Mouse (Mus musculus) forebrain, embryonic 16.5 days (tissue): ENCODE results near the gene Gm32802. TPM values are rescaled to one million over a fixed set of nuclear protein-coding genes. Genes with fewer than 3 reads are reported as not detected.
"Not testable (repeated sequence)": the region's sequence is repeated elsewhere in the genome, so short reads cannot be mapped to it uniquely, and the experiment has no call there.

Experiments
- ATAC-seq: fragments of 200-750 bp; cut with Nextera tagmentation; 2 replicates; pipeline ENCODE4 v1.8.0; 2017; ENCODE audit warnings: mild to moderate bottlenecking, moderate library complexity
- H3K27ac ChIP-seq: fragments of 300-500 bp; sonication (generic); 2 replicates; pipeline ENCODE4 v1.5.1; 2014; ENCODE audit warnings: low read length, control low read depth
- H3K27me3 ChIP-seq: fragments of 300-500 bp; sonication (generic); replicated peaks from 2 replicates; pipeline ENCODE4 v1.6.1; 2014; ENCODE audit warnings: low read length; ENCODE audit not compliant: control insufficient read depth, insufficient read depth
- H3K36me3 ChIP-seq: fragments of 300-500 bp; sonication (generic); 2 replicates; pipeline ENCODE4 v1.6.1; 2014; ENCODE audit not compliant: control insufficient read depth, insufficient read depth
- H3K4me1 ChIP-seq: fragments of 300-500 bp; sonication (generic); replicated peaks from 2 replicates; pipeline ENCODE4 v1.6.1; 2014; ENCODE audit warnings: low read length; ENCODE audit not compliant: control insufficient read depth, insufficient read depth
- H3K4me2 ChIP-seq: fragments of 300-500 bp; sonication (generic); 2 replicates; pipeline ENCODE4 v1.6.1; 2014; ENCODE audit warnings: mild to moderate bottlenecking, low read length, control low read depth
- H3K4me3 ChIP-seq: fragments of 300-500 bp; sonication (generic); replicated peaks from 2 replicates; pipeline ENCODE4 v1.5.1; 2014; ENCODE audit warnings: mild to moderate bottlenecking, low read length, control low read depth
- H3K9ac ChIP-seq: fragments of 300-500 bp; sonication (generic); replicated peaks from 2 replicates; pipeline ENCODE4 v1.6.1; 2014; ENCODE audit warnings: low read depth, low read length, control low read depth
- H3K9me3 ChIP-seq: fragments of 300-500 bp; sonication (generic); 2 replicates; pipeline ENCODE4 v1.6.1; 2016; ENCODE audit warnings: low read length; ENCODE audit not compliant: control insufficient read depth
- WGBS: fragments of 180-500 bp; shearing (Covaris S2); extraction: QIAGEN DNeasy Blood & Tissue Kit; methylation state at CpG from one replicate; pipeline ENCODE4 v1.1.7; 2014; 5-methylcytosine and 5-hydroxymethylcytosine counted together
- polyA plus RNA-seq: library from polyadenylated mRNA; unstranded; fragments of >200 nt; fragmentation: Nextera tagmentation; extraction: Ambion mirVana; gene quantifications from 2 replicates; pipeline ENCODE4 v1.2.1, GENCODE M21; 2015

Gm32802 gene
- polyA plus RNA-seq, 1 experiment from 2014 or later: 0.27 TPM

- H3K4me2 ChIP-seq, H3K27ac ChIP-seq, H3K36me3 ChIP-seq, H3K9ac ChIP-seq, H3K4me1 ChIP-seq, H3K4me3 ChIP-seq, H3K27me3 ChIP-seq, ATAC-seq, H3K9me3 ChIP-seq: not testable (repeated sequence)
- no CpG with 5 or more reads among the region's 4 CpGs for WGBS
Measured at GRCm38 (mm10) chr10:118278069-118278468, 19.6 kb downstream of the Gm32802 start.

GRCm38 (mm10) chr10:118282565-118282964 lies 24.1 kb downstream of the Gm32802 start:
- H3K36me3 ChIP-seq, H3K4me2 ChIP-seq, H3K9ac ChIP-seq, H3K27ac ChIP-seq, ATAC-seq, H3K4me1 ChIP-seq, H3K4me3 ChIP-seq, H3K27me3 ChIP-seq, H3K9me3 ChIP-seq: not testable (repeated sequence)
- 93% methylated on average over 6 of the region's 7 CpGs for WGBS

- H3K9ac ChIP-seq, H3K4me3 ChIP-seq, H3K36me3 ChIP-seq, H3K27me3 ChIP-seq, H3K27ac ChIP-seq, H3K9me3 ChIP-seq, H3K4me2 ChIP-seq, ATAC-seq, H3K4me1 ChIP-seq: not testable (repeated sequence)
- WGBS: 90% methylated on average over 1 of the region's 5 CpGs
Measured at GRCm38 (mm10) chr10:118283016-118283415, 24.5 kb downstream of the Gm32802 start.

- Histone ChIP-seq H3K9me3 (no peaks in the 10 kb centered on the region), H3K4me1 (no peaks in the 10 kb centered on the region), H3K36me3 (no peaks in the 10 kb centered on the region), H3K27me3 (no peaks in the 10 kb centered on the region), H3K4me2 (no peak within 1 kb of the TSS), H3K4me3 (no peak within 1 kb of the TSS), H3K9ac (no peak within 1 kb of the TSS), H3K27ac (no peak within 1 kb of the TSS)
- no peak for ATAC-seq
- WGBS: 92% methylated on average over 6 of the region's 6 CpGs
Measured at GRCm38 (mm10) chr10:118294938-118295337, 36.5 kb downstream of the Gm32802 start, which contains the start of gene Iltifb. TSS of gene Iltifb (minus strand) at chr10:118295038.

GRCm38 (mm10) chr10:118302133-118302532 lies 43.6 kb downstream of the Gm32802 start:
- H3K4me3 ChIP-seq, H3K9ac ChIP-seq, H3K27ac ChIP-seq, H3K4me1 ChIP-seq, H3K4me2 ChIP-seq, H3K27me3 ChIP-seq, H3K36me3 ChIP-seq, ATAC-seq, H3K9me3 ChIP-seq: not testable (repeated sequence)
- WGBS: 47% methylated on average over 2 of the region's 2 CpGs

Other genes with a start within 250 kb of the Gm32802 start
- 32.7 and 36.8 TPM in 2 replicates for gene Mdm1, start 116.9 kb upstream of the Gm32802 start, polyA plus RNA-seq
- not detected in 2 replicates for gene Il22, start 53.7 kb upstream of the Gm32802 start, polyA plus RNA-seq
- 0.25 and 0.27 TPM in 2 replicates for gene Gm32717, start 17.9 kb upstream of the Gm32802 start, polyA plus RNA-seq
- gene Iltifb, start 36.4 kb downstream of the Gm32802 start, polyA plus RNA-seq: not detected in 2 replicates
- not detected in 2 replicates for gene Gm9040, start 68.3 kb downstream of the Gm32802 start, polyA plus RNA-seq
- gene Gm9044, start 73.7 kb downstream of the Gm32802 start, polyA plus RNA-seq: not detected in 2 replicates
- not detected in 2 replicates for gene Gm9045, start 79.1 kb downstream of the Gm32802 start, polyA plus RNA-seq
- not detected in 2 replicates for gene Gm9046, start 84.6 kb downstream of the Gm32802 start, polyA plus RNA-seq
- not detected in 2 replicates for gene Gm9048, start 90.0 kb downstream of the Gm32802 start, polyA plus RNA-seq
- gene Gm9049, start 95.4 kb downstream of the Gm32802 start, polyA plus RNA-seq: not detected in 2 replicates
- not detected in 2 replicates for gene Ifng, start 182.4 kb downstream of the Gm32802 start, polyA plus RNA-seq